Mouse (Mus musculus) spleen, adult 2 months (tissue): ENCODE data around the gene Snx29.

ENCODE experiments used
- CTCF ChIP-seq: fragments of 200-500 bp; IDR thresholded peaks from 2 replicates; pipeline ENCODE4 v1.5.1; 2011; ENCODE audit warnings: mild to moderate bottlenecking, inconsistent platforms; ENCODE audit not compliant: insufficient read depth, insufficient read length, insufficient replicate concordance; ENCODE audit errors: extremely low read depth
- POLR2A ChIP-seq: fragments of 200-500 bp; IDR thresholded peaks from 2 replicates; pipeline ENCODE4 v1.6.1; 2011; ENCODE audit warnings: low read depth, low read length, inconsistent platforms

GRCm38 (mm10) chr16:11399386-11399785 lies 76.7 kb downstream of the Snx29 start:
- no peak for TF ChIP-seq CTCF
- TF ChIP-seq POLR2A: no peak
